Mouse (Mus musculus) frontal cortex, adult (tissue): ENCODE measurements around the gene Lefty1.
"Not testable (repeated sequence)": the region's sequence is repeated elsewhere in the genome, so short reads cannot be mapped to it uniquely, and the experiment has no call there.

Experiments
- ATAC-seq: cut with Nextera tagmentation; 2 replicates; pipeline ENCODE4 v1.9.2; 2017; ENCODE audit warnings: mild to moderate bottlenecking, moderate library complexity, mixed read lengths; ENCODE audit not compliant: low TSS enrichment

The Lefty1 gene

GRCm38 (mm10) chr1:180934467-180935419 lies at the start of gene Lefty1:
Gene Lefty1 (plus strand): TSS chr1:180935022.
- no peak for ATAC-seq

- no peak for ATAC-seq
Observed at GRCm38 (mm10) chr1:180888556-180889042, 46.2 kb upstream of the Lefty1 start.

- ATAC-seq: no peak
Observed at GRCm38 (mm10) chr1:180889172-180889571, 45.6 kb upstream of the Lefty1 start.

- no peak for ATAC-seq
Observed at GRCm38 (mm10) chr1:180889841-180890240, 45.0 kb upstream of the Lefty1 start.

- ATAC-seq: no peak
Observed at GRCm38 (mm10) chr1:180892808-180893207, 42.0 kb upstream of the Lefty1 start, which contains the start of gene Lefty2. Gene Lefty2 (plus strand): TSS chr1:180893108.

GRCm38 (mm10) chr1:180894088-180894987 lies 40.5 kb upstream of the Lefty1 start:
- ATAC-seq: not testable (repeated sequence)

GRCm38 (mm10) chr1:180901107-180901506 lies 33.7 kb upstream of the Lefty1 start:
- ATAC-seq: no peak

- ATAC-seq: no peak
Observed at GRCm38 (mm10) chr1:180902915-180903314, 31.9 kb upstream of the Lefty1 start.

- ATAC-seq: no peak
Observed at GRCm38 (mm10) chr1:180903666-180904038, 31.2 kb upstream of the Lefty1 start.

- ATAC-seq: peak; percentile 99
Observed at GRCm38 (mm10) chr1:180904039-180904814, 30.6 kb upstream of the Lefty1 start, which contains the start of gene Pycr2. Gene Pycr2 (plus strand): TSS chr1:180904293.

GRCm38 (mm10) chr1:180904815-180905080 lies 30.1 kb upstream of the Lefty1 start:
- ATAC-seq: peak; percentile 18; the same call in 1 of the 2 replicates

GRCm38 (mm10) chr1:180905307-180905706 lies 29.5 kb upstream of the Lefty1 start:
- ATAC-seq: no peak

- ATAC-seq: no peak
Observed at GRCm38 (mm10) chr1:180905876-180906275, 28.9 kb upstream of the Lefty1 start.

- ATAC-seq: no peak
Observed at GRCm38 (mm10) chr1:180906461-180907147, 28.2 kb upstream of the Lefty1 start.

- ATAC-seq: peak; percentile 71
Observed at GRCm38 (mm10) chr1:180911138-180911537, 23.7 kb upstream of the Lefty1 start.

GRCm38 (mm10) chr1:180911653-180912287 lies 23.1 kb upstream of the Lefty1 start:
- ATAC-seq: no peak

GRCm38 (mm10) chr1:180912792-180913191 lies 22.0 kb upstream of the Lefty1 start:
- no peak for ATAC-seq

GRCm38 (mm10) chr1:180913797-180914196 lies 21.0 kb upstream of the Lefty1 start:
- no peak for ATAC-seq

GRCm38 (mm10) chr1:180916425-180916824 lies 18.4 kb upstream of the Lefty1 start:
- no peak for ATAC-seq

- ATAC-seq: no peak
Observed at GRCm38 (mm10) chr1:180917053-180917452, 17.8 kb upstream of the Lefty1 start.
